Mouse (Mus musculus): ENCODE data around the gene Ctnnbip1. TPM values are rescaled to one million over a fixed set of nuclear protein-coding genes. Genes with fewer than 3 reads are reported as not detected.
"Not testable (repeated sequence)": the region's sequence is repeated elsewhere in the genome, so short reads cannot be mapped to it uniquely, and the experiment has no call there.

The Ctnnbip1 gene
- total RNA-seq, 2 experiments from 2014 or later: 19.0 to 21.4 TPM

- Histone ChIP-seq H3K27ac (no peak overlapping the region), H3K4me3 (no peak overlapping the region)
- peak; percentile 47 for TF ChIP-seq CTCF (IDR thresholded peaks at IDR 0.05)
- intact Hi-C loops (cut with DNase I): no loop called here
- DNase-seq: no peak
These were observed 86.5 kb downstream of the Ctnnbip1 start for GRCm38 (mm10) chr4:149604518-149604917.

GRCm38 (mm10) chr4:149606056-149606455 is 88.0 kb downstream of the Ctnnbip1 start:
- intact Hi-C loops (cut with DNase I): no loop called here
- no peak for TF ChIP-seq CTCF (IDR thresholded peaks at IDR 0.05)
- H3K4me3 ChIP-seq: no peak overlapping the region
- H3K27ac ChIP-seq: no peak overlapping the region
- DNase-seq: no peak

DNA sequence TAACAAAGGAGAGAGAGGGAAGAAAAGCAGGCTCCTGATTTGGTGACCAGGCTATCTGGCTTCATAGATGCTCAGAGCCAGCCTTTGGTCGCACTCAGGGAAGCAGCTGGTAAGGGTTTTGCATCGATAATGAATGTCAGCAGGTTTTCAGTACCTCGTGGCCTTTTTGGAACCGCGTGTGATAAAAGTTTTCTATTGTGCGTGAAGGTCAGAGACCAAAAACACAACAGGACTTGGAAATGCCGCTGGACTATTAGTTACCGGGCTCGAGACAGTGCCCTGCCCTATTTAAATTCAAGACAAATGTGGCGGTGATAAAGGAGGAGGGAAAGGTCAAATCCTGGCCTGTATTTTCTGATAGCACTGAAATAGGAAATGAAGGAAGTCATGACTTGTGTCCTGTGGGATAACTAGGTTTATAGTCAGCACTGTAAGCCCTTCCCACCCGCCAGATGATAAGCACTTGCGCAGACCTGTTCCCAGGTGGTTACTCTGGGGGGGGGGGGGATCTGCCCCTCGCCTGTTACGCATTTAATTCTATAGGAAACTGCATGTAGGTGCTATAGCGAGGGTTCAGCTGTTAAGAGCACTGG is 88.8 kb downstream of the Ctnnbip1 start:
- Histone ChIP-seq H3K27ac (no peak overlapping the region), H3K4me3 (no peak overlapping the region)
- no peak for DNase-seq
- no peak for TF ChIP-seq CTCF (IDR thresholded peaks at IDR 0.05)
- intact Hi-C loops (cut with DNase I): no loop called here

- intact Hi-C loops (cut with DNase I): no loop called here
- no peak for DNase-seq
- TF ChIP-seq CTCF (IDR thresholded peaks at IDR 0.05): no peak
- no peak overlapping the region for H3K4me3 ChIP-seq
- 0 out of 2 replicates have a peak overlapping the region, but pooled peaks have one; percentile 35 for H3K27ac ChIP-seq
These were observed 89.7 kb downstream of the Ctnnbip1 start for GRCm38 (mm10) chr4:149607591-149608308.

DNA sequence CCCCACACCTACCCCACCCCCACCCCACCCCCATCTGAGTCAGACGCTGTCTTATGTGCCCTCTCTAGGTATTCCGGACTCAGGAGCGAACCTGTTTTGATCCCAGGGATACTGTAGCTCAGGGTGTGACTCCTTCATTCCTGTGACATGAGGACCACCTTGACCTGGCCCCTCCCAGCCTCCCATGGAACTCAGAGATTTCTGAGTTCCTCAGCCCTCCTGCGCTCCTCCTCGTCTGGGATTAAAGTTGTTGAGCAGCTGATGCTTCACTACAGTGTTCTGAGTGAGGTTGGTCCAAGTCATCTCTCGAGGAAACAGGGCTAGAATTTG is 90.2 kb downstream of the Ctnnbip1 start:
- Histone ChIP-seq H3K4me3 (no peak overlapping the region), H3K27ac (no peak overlapping the region)
- intact Hi-C loops (cut with DNase I): no loop called here
- TF ChIP-seq CTCF (IDR thresholded peaks at IDR 0.05): no peak
- no peak for DNase-seq

- no peak for TF ChIP-seq CTCF (IDR thresholded peaks at IDR 0.05)
- no peak overlapping the region for H3K27ac ChIP-seq
- DNase-seq: no peak
- H3K4me3 ChIP-seq: no peak overlapping the region
- intact Hi-C loops (cut with DNase I): loop anchor here (10.0 kb wide), 1 partner anchor 465 kb away; no protein-coding TSS in a partner anchor
These were observed 91.4 kb downstream of the Ctnnbip1 start for GRCm38 (mm10) chr4:149609256-149610025.

DNA sequence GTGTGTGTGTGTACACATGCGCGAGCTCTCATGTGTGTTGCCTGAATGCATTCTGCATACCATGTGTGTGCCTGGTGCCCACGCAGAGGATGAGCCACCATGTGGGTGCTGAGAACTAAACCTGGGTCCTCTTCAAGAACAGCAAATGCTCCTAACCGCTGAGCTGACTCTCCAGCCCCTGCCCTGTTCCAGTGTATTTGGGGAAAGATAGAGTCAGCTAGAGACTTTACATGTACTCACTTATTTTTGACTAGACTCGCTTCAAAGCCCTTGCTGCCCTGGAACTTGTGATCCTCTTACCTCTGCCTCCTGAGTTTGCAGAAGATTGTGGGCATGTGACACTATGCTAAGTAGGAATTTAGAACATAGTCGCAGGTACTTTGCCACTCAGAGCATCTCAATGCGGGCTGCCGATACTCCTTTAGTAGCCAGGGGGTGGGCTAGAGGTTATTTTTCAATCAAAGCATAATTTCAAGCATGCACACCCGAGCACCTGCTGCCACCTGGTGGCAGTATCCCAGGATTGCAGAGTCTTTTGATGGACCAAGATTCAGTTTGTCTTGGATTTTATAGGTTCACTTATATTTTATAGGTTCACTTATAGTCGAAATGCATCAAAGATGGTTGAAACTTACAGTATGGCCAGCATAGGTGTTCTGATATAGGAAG is 93.5 kb downstream of the Ctnnbip1 start:
- peak; percentile 96 for TF ChIP-seq CTCF (IDR thresholded peaks at IDR 0.05)
- no peak overlapping the region for H3K27ac ChIP-seq
- intact Hi-C loops (cut with DNase I): loop anchor here (1.0 to 10.0 kb wide), 2 partner anchors 62 to 467 kb away; no protein-coding TSS in a partner anchor
- peak; percentile 51 for DNase-seq
- H3K4me3 ChIP-seq: no peak overlapping the region

DNA sequence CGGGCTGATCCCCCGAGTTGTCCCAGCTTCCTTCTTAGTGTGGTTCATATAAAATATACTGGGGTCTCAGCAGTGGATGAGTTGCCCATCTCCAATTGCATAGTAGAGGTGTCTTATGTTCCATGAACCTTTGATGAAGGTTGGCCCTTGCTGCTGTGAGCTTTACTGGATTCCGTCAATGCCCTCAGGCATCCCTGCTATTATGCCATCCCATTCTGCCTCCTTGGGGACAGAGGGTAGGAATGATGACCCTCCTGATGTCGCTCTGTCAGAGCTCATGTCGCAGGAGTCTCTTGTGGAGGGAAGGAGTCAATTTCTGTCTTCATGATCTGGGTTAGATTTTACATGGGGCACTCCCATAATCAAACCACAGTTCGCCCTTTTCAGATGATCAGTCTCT is 95.5 kb downstream of the Ctnnbip1 start:
- not testable (repeated sequence) for DNase-seq, H3K4me3 ChIP-seq, H3K27ac ChIP-seq
- intact Hi-C loops (cut with DNase I): loop anchor here (10.0 kb wide), 1 partner anchor 469 kb away; no protein-coding TSS in a partner anchor

- no peak; the same call in 1 of the 2 replicates for TF ChIP-seq CTCF (IDR thresholded peaks at IDR 0.05)
These were observed 96.8 kb downstream of the Ctnnbip1 start for GRCm38 (mm10) chr4:149614869-149615268.

More at GRCm38 (mm10) chr4:149614869-149615268, 96.8 kb downstream of the Ctnnbip1 start:
- DNase-seq: no peak
- intact Hi-C loops (cut with DNase I): loop anchor here (10.0 kb wide), 1 partner anchor 470 kb away; no protein-coding TSS in a partner anchor
- no peak overlapping the region for H3K27ac ChIP-seq
- no peak overlapping the region for H3K4me3 ChIP-seq

Small RNAs within 50 kb of the gene (microRNA-seq; reads per million reads assigned to microRNA genes)
- not detected for gene Mir5616

Other genes with a start within 250 kb of the Ctnnbip1 start
- 100 to 1,000 TPM; 256 to 358 TPM for gene Kif1b, start 210.5 kb upstream of the Ctnnbip1 start, total RNA-seq (2021)
- 10 to 100 TPM; 31.1 to 35.9 TPM for gene Ube4b, start 91.5 kb upstream of the Ctnnbip1 start, total RNA-seq (2021)
- 10 to 100 TPM in 1 of 2 experiments, 1 to 10 TPM in 1; 7.9 to 21.0 TPM for gene Rbp7, start 63.3 kb upstream of the Ctnnbip1 start, total RNA-seq (2021)
- gene Tmem274, start 40.9 kb upstream of the Ctnnbip1 start, total RNA-seq (2021): not detected
- 10 to 100 TPM; 30.0 to 32.7 TPM for gene Nmnat1, start 33.0 kb upstream of the Ctnnbip1 start, total RNA-seq (2021)
- 10 to 100 TPM; 13.1 to 16.1 TPM for gene Lzic, start 33.0 kb upstream of the Ctnnbip1 start, total RNA-seq (2021)
- gene Clstn1, start 68.2 kb downstream of the Ctnnbip1 start, total RNA-seq (2021): 10 to 100 TPM; 24.0 to 38.2 TPM
- gene Pik3cd, start 184.3 kb downstream of the Ctnnbip1 start, total RNA-seq (2021): 1 to 10 TPM; 8.9 to 9.1 TPM
- 10 to 100 TPM; 37.2 to 51.0 TPM for gene Tmem201, start 219.8 kb downstream of the Ctnnbip1 start, total RNA-seq (2021)